Mouse (Mus musculus): ENCODE measurements at regions not wholly inside any gene's neighbourhood (a gene's known extent, or its start where the extent isn't known, plus 50 kb on each side); places are given as distances from the start of the nearest gene placed in this dataset.

DNA sequence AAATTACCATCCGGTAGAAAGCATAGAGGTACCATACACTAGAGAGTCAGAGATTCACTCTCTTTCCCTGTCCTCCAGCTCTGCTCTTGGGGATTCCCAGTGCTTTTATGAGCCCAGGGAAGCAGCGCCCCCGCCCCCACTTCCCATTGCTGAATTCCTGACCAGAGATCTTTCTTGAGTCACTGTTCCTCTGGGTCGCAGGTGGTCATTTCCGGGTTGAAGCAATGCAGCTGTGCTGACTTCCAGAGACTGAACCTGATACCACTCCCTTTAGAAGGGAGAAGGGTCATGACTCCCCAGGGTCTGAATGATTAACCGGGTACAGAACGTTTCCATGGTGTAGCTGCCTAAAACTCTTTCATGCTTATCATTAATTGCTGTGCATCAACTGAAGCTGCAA, 128.9 kb downstream of the Cd83 start:
- H3K36me3 ChIP-seq (ENCODE audit: control insufficient read depth, insufficient read depth): no peaks in the 10 kb centered on the region
- no peaks in the 10 kb centered on the region for H3K79me2 ChIP-seq (ENCODE audit: control insufficient read depth, insufficient read depth)
- no peaks in the 10 kb centered on the region for H3K79me3 ChIP-seq (ENCODE audit: low read depth)
- TF ChIP-seq MAX (IDR thresholded peaks at IDR 0.05): no peak
- TF ChIP-seq USF1 (IDR thresholded peaks at IDR 0.05; ENCODE audit: low read depth): no peak
- no peak for TF ChIP-seq MYOD1 (IDR thresholded peaks at IDR 0.05; ENCODE audit: control insufficient read depth, insufficient read length, low read depth)
- TF ChIP-seq CTCF (IDR thresholded peaks at IDR 0.05; ENCODE audit: control insufficient read depth, insufficient read depth, insufficient read length): no peak
- no peak for TF ChIP-seq FOSL1 (IDR thresholded peaks at IDR 0.05; ENCODE audit: insufficient read depth, low read length, poor library complexity, severe bottlenecking)
- no peak for TF ChIP-seq MYOG (IDR thresholded peaks at IDR 0.05; ENCODE audit: control insufficient read depth, extremely low read depth, insufficient read length)
- no peak for TF ChIP-seq CEBPB (IDR thresholded peaks at IDR 0.05; ENCODE audit: low read depth)
- no peaks in the 10 kb centered on the region for H3K27me3 ChIP-seq (ENCODE audit: control insufficient read depth, insufficient read depth, insufficient read length)
- H3K4me3 ChIP-seq (ENCODE audit: insufficient read depth, poor library complexity, severe bottlenecking): no peak overlapping the region
- H3ac ChIP-seq (ENCODE audit: control insufficient read depth, insufficient read length, low read depth): no peak overlapping the region

DNA sequence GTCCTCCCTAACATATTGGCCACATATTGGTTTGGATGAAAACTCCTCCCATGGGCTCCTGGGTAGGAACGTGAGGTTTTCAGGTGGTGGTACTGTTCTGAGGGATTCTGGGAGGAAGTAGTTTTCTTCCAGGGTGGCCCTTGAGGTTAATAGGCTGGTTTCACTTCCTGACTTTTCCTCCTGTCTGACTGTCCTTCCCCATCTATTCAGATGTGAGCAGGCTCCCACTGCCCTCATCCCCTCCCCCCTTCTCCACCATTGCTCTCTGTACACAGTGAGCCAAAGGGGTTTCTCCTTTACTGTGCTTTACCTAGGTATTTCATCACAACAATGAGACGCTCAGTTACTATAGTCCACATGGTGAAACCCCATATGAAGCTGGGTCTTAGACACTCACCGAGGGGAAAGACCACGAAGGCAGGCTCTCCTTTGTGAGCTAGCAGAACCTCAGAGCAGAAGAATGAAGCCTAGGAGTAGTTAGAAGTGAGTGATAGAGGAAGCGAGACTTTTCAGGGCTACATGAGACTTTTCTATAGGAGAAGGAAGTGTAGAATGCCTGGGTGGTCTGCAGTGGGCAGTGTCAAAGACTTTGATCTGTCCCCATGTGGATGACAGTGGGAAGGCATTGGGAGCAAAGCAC, 135.3 kb downstream of the Cd83 start:
- Histone ChIP-seq H3K4me3 (ENCODE audit: insufficient read depth, poor library complexity, severe bottlenecking) (no peak overlapping the region), H3K36me3 (ENCODE audit: control insufficient read depth, insufficient read depth) (no peaks in the 10 kb centered on the region), H3K79me3 (ENCODE audit: low read depth) (no peaks in the 10 kb centered on the region), H3ac (ENCODE audit: control insufficient read depth, insufficient read length, low read depth) (no peak overlapping the region), H3K27me3 (ENCODE audit: control insufficient read depth, insufficient read depth, insufficient read length) (no peaks in the 10 kb centered on the region), H3K79me2 (ENCODE audit: control insufficient read depth, insufficient read depth) (no peaks in the 10 kb centered on the region)
- TF ChIP-seq CEBPB (IDR thresholded peaks at IDR 0.05; ENCODE audit: low read depth): no peak
- TF ChIP-seq CTCF (IDR thresholded peaks at IDR 0.05; ENCODE audit: control insufficient read depth, insufficient read depth, insufficient read length): no peak
- TF ChIP-seq MAX (IDR thresholded peaks at IDR 0.05): no peak
- no peak for TF ChIP-seq MYOD1 (IDR thresholded peaks at IDR 0.05; ENCODE audit: control insufficient read depth, insufficient read length, low read depth)
- TF ChIP-seq MYOG (IDR thresholded peaks at IDR 0.05; ENCODE audit: control insufficient read depth, extremely low read depth, insufficient read length): no peak
- TF ChIP-seq USF1 (IDR thresholded peaks at IDR 0.05; ENCODE audit: low read depth): no peak
- no peak for TF ChIP-seq FOSL1 (IDR thresholded peaks at IDR 0.05; ENCODE audit: insufficient read depth, low read length, poor library complexity, severe bottlenecking)

DNA sequence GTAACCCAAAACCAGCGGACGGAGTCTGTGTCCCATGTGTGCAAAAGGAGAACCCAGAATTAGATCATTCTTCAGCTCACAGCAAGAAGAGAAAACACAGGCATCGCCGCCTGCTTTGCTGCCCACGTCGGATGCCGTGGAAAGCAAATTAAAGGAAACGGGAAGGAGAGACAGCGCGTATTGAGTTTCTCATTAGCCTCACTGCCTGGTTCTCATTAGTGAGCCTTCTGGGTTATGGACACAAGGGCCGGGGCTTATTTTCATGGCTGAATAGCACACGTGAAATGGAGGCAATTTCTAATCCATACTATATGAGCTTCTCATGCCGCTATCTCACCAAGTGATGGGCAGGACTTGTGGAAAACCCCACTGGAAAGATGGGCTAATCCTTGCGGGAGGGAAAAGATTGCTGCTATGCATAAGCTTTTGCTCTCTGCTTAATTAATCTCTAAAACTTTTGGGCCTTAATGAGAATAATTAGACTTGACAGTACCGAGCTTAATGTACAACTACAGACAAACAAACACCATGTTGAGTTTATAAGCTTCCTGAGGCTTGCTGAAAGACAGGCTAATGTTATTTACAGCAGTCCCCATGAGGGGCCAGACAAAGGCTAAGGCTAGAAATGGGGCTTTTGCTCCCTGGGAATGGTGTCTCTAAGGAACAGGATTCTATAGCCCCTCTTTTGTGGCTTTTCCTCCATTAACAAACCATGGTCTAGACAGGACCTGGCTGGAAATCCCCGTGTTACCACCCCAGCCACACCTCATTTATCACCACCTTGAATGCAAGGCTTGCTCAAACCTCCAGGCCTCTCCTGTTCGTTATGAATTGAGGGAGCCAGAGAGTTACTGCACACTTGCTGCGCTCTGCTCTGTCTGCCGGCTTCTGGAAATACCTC, 145.8 kb downstream of the Cd83 start:
- Histone ChIP-seq H3K4me3 (ENCODE audit: insufficient read depth, poor library complexity, severe bottlenecking) (no peak overlapping the region), H3K79me3 (ENCODE audit: low read depth) (no peaks in the 10 kb centered on the region), H3K79me2 (ENCODE audit: control insufficient read depth, insufficient read depth) (no peaks in the 10 kb centered on the region), H3K27me3 (ENCODE audit: control insufficient read depth, insufficient read depth, insufficient read length) (no peaks in the 10 kb centered on the region), H3K36me3 (ENCODE audit: control insufficient read depth, insufficient read depth) (no peaks in the 10 kb centered on the region), H3ac (ENCODE audit: control insufficient read depth, insufficient read length, low read depth) (no peak overlapping the region)
- no peak for TF ChIP-seq USF1 (IDR thresholded peaks at IDR 0.05; ENCODE audit: low read depth)
- TF ChIP-seq MYOG (IDR thresholded peaks at IDR 0.05; ENCODE audit: control insufficient read depth, extremely low read depth, insufficient read length): no peak
- TF ChIP-seq FOSL1 (IDR thresholded peaks at IDR 0.05; ENCODE audit: insufficient read depth, low read length, poor library complexity, severe bottlenecking): no peak
- TF ChIP-seq MYOD1 (IDR thresholded peaks at IDR 0.05; ENCODE audit: control insufficient read depth, insufficient read length, low read depth): no peak

DNA sequence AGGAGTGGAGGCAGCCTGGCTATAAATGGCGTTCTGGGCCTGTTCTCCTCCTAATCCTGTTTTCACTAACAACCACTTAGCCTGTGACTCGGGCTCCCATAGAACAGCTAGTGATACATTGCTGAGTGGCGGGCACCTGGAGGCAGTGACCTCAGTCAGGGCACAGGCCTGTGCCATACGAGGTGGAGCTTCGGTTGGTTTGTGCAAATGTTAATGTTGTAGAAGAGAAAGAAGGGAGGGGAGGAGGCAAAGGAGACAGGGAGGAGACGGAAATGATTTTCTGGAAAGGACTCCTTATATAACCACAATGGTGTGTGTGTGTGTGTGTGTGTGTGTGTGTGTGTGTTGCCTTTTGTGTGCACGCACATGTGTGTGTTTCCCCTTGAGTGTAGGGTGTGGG, 148.4 kb downstream of the Cd83 start:
- Histone ChIP-seq H3K27me3 (ENCODE audit: control insufficient read depth, insufficient read depth, insufficient read length) (no peaks in the 10 kb centered on the region), H3K36me3 (ENCODE audit: control insufficient read depth, insufficient read depth) (no peaks in the 10 kb centered on the region), H3ac (ENCODE audit: control insufficient read depth, insufficient read length, low read depth) (no peak overlapping the region), H3K79me3 (ENCODE audit: low read depth) (no peaks in the 10 kb centered on the region), H3K4me3 (ENCODE audit: insufficient read depth, poor library complexity, severe bottlenecking) (no peak overlapping the region), H3K79me2 (ENCODE audit: control insufficient read depth, insufficient read depth) (no peaks in the 10 kb centered on the region)
- TF ChIP-seq FOSL1 (IDR thresholded peaks at IDR 0.05; ENCODE audit: insufficient read depth, low read length, poor library complexity, severe bottlenecking) (no peak), USF1 (IDR thresholded peaks at IDR 0.05; ENCODE audit: low read depth) (no peak), MAX (IDR thresholded peaks at IDR 0.05) (no peak), CEBPB (IDR thresholded peaks at IDR 0.05; ENCODE audit: low read depth) (no peak), MYOD1 (IDR thresholded peaks at IDR 0.05; ENCODE audit: control insufficient read depth, insufficient read length, low read depth) (no peak), CTCF (IDR thresholded peaks at IDR 0.05; ENCODE audit: control insufficient read depth, insufficient read depth, insufficient read length) (no peak), MYOG (IDR thresholded peaks at IDR 0.05; ENCODE audit: control insufficient read depth, extremely low read depth, insufficient read length) (no peak)

- Histone ChIP-seq H3K79me3 (ENCODE audit: low read depth) (no peaks in the 10 kb centered on the region), H3K4me3 (ENCODE audit: insufficient read depth, poor library complexity, severe bottlenecking) (no peak overlapping the region), H3K27me3 (ENCODE audit: control insufficient read depth, insufficient read depth, insufficient read length) (no peaks in the 10 kb centered on the region), H3ac (ENCODE audit: control insufficient read depth, insufficient read length, low read depth) (no peak overlapping the region), H3K79me2 (ENCODE audit: control insufficient read depth, insufficient read depth) (no peaks in the 10 kb centered on the region), H3K36me3 (ENCODE audit: control insufficient read depth, insufficient read depth) (no peaks in the 10 kb centered on the region)
- TF ChIP-seq MAX (IDR thresholded peaks at IDR 0.05) (no peak), CEBPB (IDR thresholded peaks at IDR 0.05; ENCODE audit: low read depth) (no peak), USF1 (IDR thresholded peaks at IDR 0.05; ENCODE audit: low read depth) (no peak), FOSL1 (IDR thresholded peaks at IDR 0.05; ENCODE audit: insufficient read depth, low read length, poor library complexity, severe bottlenecking) (no peak), MYOG (IDR thresholded peaks at IDR 0.05; ENCODE audit: control insufficient read depth, extremely low read depth, insufficient read length) (no peak), MYOD1 (IDR thresholded peaks at IDR 0.05; ENCODE audit: control insufficient read depth, insufficient read length, low read depth) (no peak), CTCF (IDR thresholded peaks at IDR 0.05; ENCODE audit: control insufficient read depth, insufficient read depth, insufficient read length) (no peak)
These were observed 150.7 kb downstream of the Cd83 start for GRCm38 (mm10) chr13:43935284-43935683.

Data from C2C12 (cell line).